In genomic region chrX:73911156-73911555, GRCm38 (mm10) we compare ENCODE assay signal across 8 mouse cellular contexts. TPM values are rescaled to one million over a fixed set of nuclear protein-coding genes. Genes with fewer than 3 reads are reported as not detected.
DNase-seq lines count a peak whose midpoint lies in the region; ATAC-seq lines count a peak whose summit lies in the region.

No protein-coding gene starts in this region.

- H3K79me2 ChIP-seq in macrophage (ENCODE audit: inconsistent target), result peaks cover 37% of the 10 kb centered on the region

- no peak overlapping the region for H3K27ac ChIP-seq in embryonic facial prominence, embryonic 13.5 days
- no peak overlapping the region for H3K27ac ChIP-seq in intestine, embryonic 16.5 days (ENCODE audit: low read length)
- H3K27ac ChIP-seq in macrophage, result peak overlapping the region; percentile 84
- no peak overlapping the region for H3K27ac ChIP-seq in stomach, embryonic 16.5 days (ENCODE audit: low read length)

- H3K4me3 ChIP-seq in embryonic facial prominence, embryonic 13.5 days, result peak overlapping the region; percentile 24
- peak overlapping the region; percentile 23 for H3K4me3 ChIP-seq in intestine, embryonic 16.5 days (ENCODE audit: low read length)
- peak overlapping the region; percentile 47 for H3K4me3 ChIP-seq in macrophage (ENCODE audit: inconsistent target)
- peak overlapping the region; percentile 26 for H3K4me3 ChIP-seq in stomach, embryonic 16.5 days (replicated peaks; ENCODE audit: low read length)

- peak; percentile 9 for DNase-seq in kidney, adult 18-20 months
- no peak for DNase-seq in kidney, adult 11 months
- DNase-seq in frontal cortex, postnatal 36 days (ENCODE audit: low spot score in 2 of 2), result no peak
- no peak for DNase-seq in cerebellum, adult 11-12 months

- no peaks in the 10 kb centered on the region for H3K4me1 ChIP-seq in embryonic facial prominence, embryonic 13.5 days
- no peaks in the 10 kb centered on the region for H3K4me1 ChIP-seq in intestine, embryonic 16.5 days (ENCODE audit: control insufficient read depth, insufficient read depth, low read length)
- H3K4me1 ChIP-seq in stomach, embryonic 16.5 days (ENCODE audit: control insufficient read depth, insufficient read depth, low read length), result no peaks in the 10 kb centered on the region

- no peak for ATAC-seq in embryonic facial prominence, embryonic 13.5 days (ENCODE audit: insufficient number of reproducible peaks, insufficient read depth, low FRiP score, low TSS enrichment, low read depth)
- ATAC-seq in intestine, embryonic 16.5 days, result no peak
- no peak for ATAC-seq in stomach, embryonic 16.5 days (ENCODE audit: insufficient read depth, low FRiP score)

- no peaks in the 10 kb centered on the region for H3K36me3 ChIP-seq in embryonic facial prominence, embryonic 13.5 days
- no peaks in the 10 kb centered on the region for H3K36me3 ChIP-seq in intestine, embryonic 16.5 days (ENCODE audit: control insufficient read depth, insufficient read depth, low read length)
- H3K36me3 ChIP-seq in macrophage (ENCODE audit: inconsistent target), result no peaks in the 10 kb centered on the region
- no peaks in the 10 kb centered on the region for H3K36me3 ChIP-seq in stomach, embryonic 16.5 days (ENCODE audit: control insufficient read depth, insufficient read depth, low read length)

- no peak overlapping the region for H3K9ac ChIP-seq in embryonic facial prominence, embryonic 13.5 days
- peak overlapping the region; percentile 37 for H3K9ac ChIP-seq in intestine, embryonic 16.5 days (ENCODE audit: low read depth, low read length)
- H3K9ac ChIP-seq in stomach, embryonic 16.5 days (ENCODE audit: low read length), result no peak overlapping the region; the same call in 1 of the 2 replicates

- WGBS in embryonic facial prominence, embryonic 13.5 days, result 14% methylated on average over 24 of the region's 26 CpGs
- WGBS in intestine, embryonic 16.5 days, result 10% methylated on average over 17 of the region's 26 CpGs
- 20% methylated on average over 18 of the region's 26 CpGs for WGBS in macrophage (ENCODE audit: missing documents)
- 8% methylated on average over 26 of the region's 26 CpGs for WGBS in stomach, embryonic 16.5 days

- peaks cover 13% of the 10 kb centered on the region for H3K27me3 ChIP-seq in embryonic facial prominence, embryonic 13.5 days
- H3K27me3 ChIP-seq in intestine, embryonic 16.5 days (replicated peaks; ENCODE audit: control insufficient read depth, insufficient read depth, low read length), result no peaks in the 10 kb centered on the region
- no peaks in the 10 kb centered on the region; the same call in 1 of the 2 replicates for H3K27me3 ChIP-seq in stomach, embryonic 16.5 days (ENCODE audit: control insufficient read depth, insufficient read depth, low read length)

- peak overlapping the region; percentile 53 for H3K4me2 ChIP-seq in embryonic facial prominence, embryonic 13.5 days
- H3K4me2 ChIP-seq in intestine, embryonic 16.5 days (ENCODE audit: low read depth, low read length), result peak overlapping the region; percentile 43
- peak overlapping the region; percentile 45 for H3K4me2 ChIP-seq in stomach, embryonic 16.5 days (ENCODE audit: low read depth, low read length)

- no peaks in the 10 kb centered on the region for H3K9me3 ChIP-seq in embryonic facial prominence, embryonic 13.5 days
- no peaks in the 10 kb centered on the region for H3K9me3 ChIP-seq in intestine, embryonic 16.5 days (ENCODE audit: control insufficient read depth, low read length)
- no peaks in the 10 kb centered on the region for H3K9me3 ChIP-seq in stomach, embryonic 16.5 days (replicated peaks; ENCODE audit: control insufficient read depth, low read length)

RNA-seq across cellular contexts. Expression of gene Arhgap4, which starts 10.5 kb away (rescaled TPM):
- polyA plus RNA-seq in embryonic facial prominence, embryonic 13.5 days (2015; fragmentation: Nextera tagmentation; extraction: Ambion mirVana), result 3.3 and 3.4 TPM in 2 replicates
- polyA plus RNA-seq in intestine, embryonic 16.5 days (2015; fragmentation: Nextera tagmentation; extraction: Ambion mirVana), result 5.7 and 6.8 TPM in 2 replicates
- 100 to 1,000 TPM in 13 of 26 experiments, 10 to 100 TPM in 13; 26.4 to 467 (median 146) TPM for total RNA-seq in macrophage (2018; cell fraction: chromatin; rRNA removed)
- 10 to 100 TPM in 24 of 26 experiments, 1 to 10 TPM in 2; 8.7 to 64.6 (median 22.4) TPM for total RNA-seq in macrophage (2018; cell fraction: cytosol; rRNA removed)
- total RNA-seq in macrophage (2018; cell fraction: nucleus; rRNA removed), result 100 to 1,000 TPM in 12 of 26 experiments, 10 to 100 TPM in 14; 21.7 to 220 (median 93.8) TPM
- polyA plus RNA-seq in macrophage (2018), result 13.2 to 18.0 TPM (median 14.5 TPM) in 3 replicates
- polyA plus RNA-seq in stomach, embryonic 16.5 days (2015; fragmentation: Nextera tagmentation; extraction: Ambion mirVana), result 4.7 and 5.7 TPM in 2 replicates

RNA-seq across cellular contexts. Expression of gene Naa10, which starts 10.6 kb away (rescaled TPM):
- 132 and 151 TPM in 2 replicates for polyA plus RNA-seq in embryonic facial prominence, embryonic 13.5 days (2015; fragmentation: Nextera tagmentation; extraction: Ambion mirVana)
- 170 and 184 TPM in 2 replicates for polyA plus RNA-seq in intestine, embryonic 16.5 days (2015; fragmentation: Nextera tagmentation; extraction: Ambion mirVana)
- total RNA-seq in macrophage (2018; cell fraction: chromatin; rRNA removed), result 10 to 100 TPM; 10.2 to 52.1 (median 29.9) TPM
- 10 to 100 TPM in 23 of 26 experiments, 1 to 10 TPM in 3; 8.9 to 20.9 (median 14.0) TPM for total RNA-seq in macrophage (2018; cell fraction: cytosol; rRNA removed)
- 10 to 100 TPM in 24 of 26 experiments, 1 to 10 TPM in 2; 9.2 to 50.2 (median 18.1) TPM for total RNA-seq in macrophage (2018; cell fraction: nucleus; rRNA removed)
- 15.6 to 28.5 TPM (median 20.5 TPM) in 3 replicates for polyA plus RNA-seq in macrophage (2018)
- 126 and 134 TPM in 2 replicates for polyA plus RNA-seq in stomach, embryonic 16.5 days (2015; fragmentation: Nextera tagmentation; extraction: Ambion mirVana)

RNA-seq across cellular contexts. Expression of gene L1cam, which starts 15.3 kb away (rescaled TPM):
- 3.2 and 4.3 TPM in 2 replicates for polyA plus RNA-seq in embryonic facial prominence, embryonic 13.5 days (2015; fragmentation: Nextera tagmentation; extraction: Ambion mirVana)
- polyA plus RNA-seq in intestine, embryonic 16.5 days (2015; fragmentation: Nextera tagmentation; extraction: Ambion mirVana), result 6.9 and 8.8 TPM in 2 replicates
- total RNA-seq in macrophage (2018; cell fraction: chromatin; rRNA removed), result 10 to 100 TPM in 13 of 26 experiments, 1 to 10 TPM in 13; 3.5 to 20.7 (median 9.9) TPM
- total RNA-seq in macrophage (2018; cell fraction: cytosol; rRNA removed), result 1 to 10 TPM in 13 of 26 experiments, under 1 TPM in 13; 0.35 to 2.1 (median 1.1) TPM
- 10 to 100 TPM in 1 of 26 experiments, 1 to 10 TPM in 25; 2.7 to 10.5 (median 5.5) TPM for total RNA-seq in macrophage (2018; cell fraction: nucleus; rRNA removed)
- polyA plus RNA-seq in macrophage (2018), result 0.94 to 1.8 TPM (median 1.1 TPM) in 3 replicates
- polyA plus RNA-seq in stomach, embryonic 16.5 days (2015; fragmentation: Nextera tagmentation; extraction: Ambion mirVana), result 9.8 and 12.9 TPM in 2 replicates

RNA-seq across cellular contexts. Expression of gene Avpr2, which starts 19.3 kb away (rescaled TPM):
- polyA plus RNA-seq in embryonic facial prominence, embryonic 13.5 days (2015; fragmentation: Nextera tagmentation; extraction: Ambion mirVana), result 0.07 and 0.17 TPM in 2 replicates
- 0.06 and 0.17 TPM in 2 replicates for polyA plus RNA-seq in intestine, embryonic 16.5 days (2015; fragmentation: Nextera tagmentation; extraction: Ambion mirVana)
- total RNA-seq in macrophage (2018; cell fraction: chromatin; rRNA removed), result 1 to 10 TPM in 1 of 26 experiments, under 1 TPM in 2, not detected in 23; 0.26 to 1.4 (median 0.35) TPM
- under 1 TPM in 1 of 26 experiments, not detected in 25; 0.08 TPM for total RNA-seq in macrophage (2018; cell fraction: cytosol; rRNA removed)
- total RNA-seq in macrophage (2018; cell fraction: nucleus; rRNA removed), result under 1 TPM in 3 of 26 experiments, not detected in 23; 0.18 to 0.99 (median 0.25) TPM
- 0.04 TPM in 1 of 3 replicates, not detected in the others for polyA plus RNA-seq in macrophage (2018)
- 0.32 and 0.42 TPM in 2 replicates for polyA plus RNA-seq in stomach, embryonic 16.5 days (2015; fragmentation: Nextera tagmentation; extraction: Ambion mirVana)

RNA-seq across cellular contexts. Expression of gene Renbp, which starts 19.5 kb away (rescaled TPM):
- polyA plus RNA-seq in embryonic facial prominence, embryonic 13.5 days (2015; fragmentation: Nextera tagmentation; extraction: Ambion mirVana), result 25.7 and 27.6 TPM in 2 replicates
- 351 and 523 TPM in 2 replicates for polyA plus RNA-seq in intestine, embryonic 16.5 days (2015; fragmentation: Nextera tagmentation; extraction: Ambion mirVana)
- 100 to 1,000 TPM; 175 to 404 (median 251) TPM for total RNA-seq in macrophage (2018; cell fraction: chromatin; rRNA removed)
- total RNA-seq in macrophage (2018; cell fraction: cytosol; rRNA removed), result 100 to 1,000 TPM; 154 to 322 (median 215) TPM
- 100 to 1,000 TPM; 159 to 557 (median 253) TPM for total RNA-seq in macrophage (2018; cell fraction: nucleus; rRNA removed)
- 146 to 221 TPM (median 206 TPM) in 3 replicates for polyA plus RNA-seq in macrophage (2018)
- polyA plus RNA-seq in stomach, embryonic 16.5 days (2015; fragmentation: Nextera tagmentation; extraction: Ambion mirVana), result 63.3 and 65.5 TPM in 2 replicates
